Mouse (Mus musculus) erythroblast, embryonic 14.5 days (primary cell): ENCODE data around the gene Lst1.

ENCODE experiments used
- GATA1 ChIP-seq: IDR thresholded peaks from 2 replicates; pipeline ENCODE4 v1.6.1; 2012; ENCODE audit warnings: low read length, inconsistent platforms, mixed read lengths
- TAL1 ChIP-seq: IDR thresholded peaks from 3 replicates; pipeline ENCODE4 v1.6.1; 2012; ENCODE audit warnings: low read length, inconsistent platforms, mixed read lengths

GRCm38 (mm10) chr17:35218516-35219193 is 30.4 kb upstream of the Lst1 start:
- TF ChIP-seq GATA1 (no peak), TAL1 (no peak)
